12 mouse cellular contexts compared by ENCODE assay signal in genomic region chr14:21892341-21892659, GRCm38 (mm10). TPM values are rescaled to one million over a fixed set of nuclear protein-coding genes. Genes with fewer than 3 reads are reported as not detected.
DNase-seq lines count a peak whose midpoint lies in the region; ATAC-seq and TF ChIP-seq lines count a peak whose summit lies in the region.
"Had no signal": no experiment of that assay in that cellular context is flagged by ENCODE, and none has a peak within 500 bp of the region (broad histone marks: within the 10 kb centered on the region; RNA-seq: fewer than 3 reads in every experiment).

No protein-coding gene starts in this region.

- ATAC-seq in kidney, embryonic 14.5 days (ENCODE audit: low FRiP score, low TSS enrichment), result peak; percentile 58; the same call in 1 of the 2 replicates
- ATAC-seq in hindbrain, embryonic 14.5 days (ENCODE audit: low FRiP score), result peak; percentile 8; the same call in 1 of the 2 replicates
- ATAC-seq in limb, embryonic 12.5 days (ENCODE audit: insufficient number of reproducible peaks, insufficient read depth, low FRiP score, low TSS enrichment, low read depth), result no peak
- ATAC-seq in stomach, postnatal 0 days (ENCODE audit: low FRiP score, low TSS enrichment), result no peak
- ATAC-seq: forebrain, embryonic 15.5 days; midbrain, embryonic 15.5 days had no signal

- H3K4me2 ChIP-seq in kidney, embryonic 14.5 days (replicated peaks; ENCODE audit: low read depth, low read length), result peak overlapping the region; percentile 18; the same call in 1 of the 2 replicates
- no peak overlapping the region for H3K4me2 ChIP-seq in hindbrain, embryonic 14.5 days (replicated peaks)
- H3K4me2 ChIP-seq in limb, embryonic 12.5 days, result peak overlapping the region; percentile 41
- peak overlapping the region; percentile 6; the same call in 1 of the 2 replicates for H3K4me2 ChIP-seq in stomach, postnatal 0 days (replicated peaks; ENCODE audit: low read depth)
- H3K4me2 ChIP-seq: forebrain, embryonic 15.5 days; midbrain, embryonic 15.5 days had no signal

- no peak for TF ChIP-seq EP300 in stomach, postnatal 0 days (optimal IDR thresholded peaks at IDR 0.05)

- H3K27me3 ChIP-seq in kidney, embryonic 14.5 days (ENCODE audit: control insufficient read depth, insufficient read depth, low read length), result 0 out of 2 replicates have a peak, but pooled peaks cover 3% of the 10 kb centered on the region
- H3K27me3 ChIP-seq in hindbrain, embryonic 14.5 days (ENCODE audit: control insufficient read depth, insufficient read depth, low read length), result peaks cover 4% of the 10 kb centered on the region; the same call in 1 of the 2 replicates
- peaks cover 8% of the 10 kb centered on the region; the same call in 1 of the 2 replicates for H3K27me3 ChIP-seq in limb, embryonic 12.5 days
- H3K27me3 ChIP-seq in stomach, postnatal 0 days (ENCODE audit: control insufficient read depth, insufficient read depth, low read length), result no peaks in the 10 kb centered on the region
- H3K27me3 ChIP-seq: forebrain, embryonic 15.5 days; lung, embryonic 15.5 days; midbrain, embryonic 15.5 days had no signal

- peaks cover 8% of the 10 kb centered on the region; the same call in 1 of the 2 replicates for H3K4me1 ChIP-seq in kidney, embryonic 14.5 days (ENCODE audit: control insufficient read depth, insufficient read depth, low read length)
- peaks cover 6% of the 10 kb centered on the region for H3K4me1 ChIP-seq in hindbrain, embryonic 14.5 days (replicated peaks; ENCODE audit: control insufficient read depth, insufficient read depth, low read length)
- H3K4me1 ChIP-seq in limb, embryonic 12.5 days (replicated peaks), result peaks cover 8% of the 10 kb centered on the region
- no peaks in the 10 kb centered on the region for H3K4me1 ChIP-seq in stomach, postnatal 0 days (replicated peaks; ENCODE audit: control insufficient read depth, insufficient read depth)
- H3K4me1 ChIP-seq: forebrain, embryonic 15.5 days had no signal

- no peaks in the 10 kb centered on the region for H3K36me3 ChIP-seq in kidney, embryonic 14.5 days (ENCODE audit: control insufficient read depth, insufficient read depth, low read length)
- H3K36me3 ChIP-seq in hindbrain, embryonic 14.5 days (replicated peaks; ENCODE audit: control insufficient read depth, insufficient read depth), result no peaks in the 10 kb centered on the region
- H3K36me3 ChIP-seq in limb, embryonic 12.5 days, result no peaks in the 10 kb centered on the region
- no peaks in the 10 kb centered on the region for H3K36me3 ChIP-seq in stomach, postnatal 0 days (ENCODE audit: control insufficient read depth, insufficient read depth, low read length)
- H3K36me3 ChIP-seq: forebrain, embryonic 15.5 days; G1E; lung, embryonic 15.5 days; midbrain, embryonic 15.5 days had no signal

- 33% methylated on average over 6 of the region's 6 CpGs for WGBS in kidney, embryonic 14.5 days
- WGBS in hindbrain, embryonic 14.5 days, result 40% methylated on average over 6 of the region's 6 CpGs
- WGBS in limb, embryonic 12.5 days, result 21% methylated on average over 6 of the region's 6 CpGs
- WGBS in stomach, postnatal 0 days, result 57% methylated on average over 6 of the region's 6 CpGs

- no peaks in the 10 kb centered on the region; the same call in 1 of the 2 replicates for H3K9me3 ChIP-seq in kidney, embryonic 14.5 days (ENCODE audit: control insufficient read depth, low read length)
- H3K9me3 ChIP-seq in hindbrain, embryonic 14.5 days (ENCODE audit: control insufficient read depth, low read length), result no peaks in the 10 kb centered on the region
- peaks cover 3% of the 10 kb centered on the region; the same call in 1 of the 2 replicates for H3K9me3 ChIP-seq in limb, embryonic 12.5 days
- H3K9me3 ChIP-seq in stomach, postnatal 0 days (ENCODE audit: control insufficient read depth, low read length), result no peaks in the 10 kb centered on the region
- H3K9me3 ChIP-seq: forebrain, embryonic 15.5 days; G1E; lung, embryonic 15.5 days; midbrain, embryonic 15.5 days had no signal

- DNase-seq in kidney, adult 8-10 months, result no peak
- DNase-seq in hindbrain, embryonic 14.5 days (ENCODE audit: low spot score), result no peak
- no peak for DNase-seq in stomach, postnatal 0 days (ENCODE audit: low spot score)
- no peak for DNase-seq in layer of hippocampus, adult 9-10 months (ENCODE audit: low spot score)
- DNase-seq in lung, adult 18-20 months, result no peak
- DNase-seq: cerebellum, adult 8-10 months had no signal

- TF ChIP-seq CTCF in stomach, postnatal 0 days (IDR thresholded peaks at IDR 0.05; ENCODE audit: low read depth), result no peak

- H3K4me3 ChIP-seq in kidney, embryonic 14.5 days (ENCODE audit: low read length), result no peak overlapping the region
- H3K4me3 ChIP-seq in hindbrain, embryonic 14.5 days (replicated peaks; ENCODE audit: low read length), result no peak overlapping the region
- no peak overlapping the region for H3K4me3 ChIP-seq in limb, embryonic 12.5 days (replicated peaks)
- no peak overlapping the region for H3K4me3 ChIP-seq in stomach, postnatal 0 days (ENCODE audit: low read depth, low read length)
- H3K4me3 ChIP-seq: forebrain, embryonic 15.5 days; lung, embryonic 15.5 days; midbrain, embryonic 15.5 days had no signal

- H3K9ac ChIP-seq in kidney, embryonic 14.5 days (ENCODE audit: low read depth, low read length), result no peak overlapping the region
- H3K9ac ChIP-seq in hindbrain, embryonic 14.5 days, result no peak overlapping the region
- no peak overlapping the region for H3K9ac ChIP-seq in limb, embryonic 12.5 days (replicated peaks)
- no peak overlapping the region for H3K9ac ChIP-seq in stomach, postnatal 0 days (ENCODE audit: low read length)
- H3K9ac ChIP-seq: forebrain, embryonic 15.5 days; lung, embryonic 15.5 days; midbrain, embryonic 15.5 days had no signal

- 0 out of 2 replicates have a peak overlapping the region, but pooled peaks have one; percentile 7 for H3K27ac ChIP-seq in kidney, embryonic 14.5 days (ENCODE audit: low read depth, low read length)
- no peak overlapping the region for H3K27ac ChIP-seq in hindbrain, embryonic 14.5 days
- no peak overlapping the region for H3K27ac ChIP-seq in limb, embryonic 12.5 days
- H3K27ac ChIP-seq in stomach, postnatal 0 days (replicated peaks), result peak overlapping the region; percentile 9; the same call in 1 of the 2 replicates
- H3K27ac ChIP-seq: forebrain, embryonic 15.5 days; midbrain, embryonic 15.5 days had no signal

RNA-seq across cellular contexts. Expression of gene Comtd1, which starts 43.5 kb away (rescaled TPM):
- 24.1 and 27.3 TPM in 2 replicates for polyA plus RNA-seq in kidney, embryonic 14.5 days (2014; fragmentation: Nextera tagmentation; extraction: Ambion mirVana)
- polyA plus RNA-seq in hindbrain, embryonic 14.5 days (2014; fragmentation: Nextera tagmentation; extraction: Ambion mirVana), result 55.8 and 58.0 TPM in 2 replicates
- 22.5 and 24.2 TPM in 2 replicates for polyA plus RNA-seq in limb, embryonic 12.5 days (2016; fragmentation: Nextera tagmentation; extraction: Ambion mirVana)
- polyA plus RNA-seq in stomach, postnatal 0 days (2015; fragmentation: Nextera tagmentation; extraction: Ambion mirVana), result 39.2 and 45.8 TPM in 2 replicates

Comparison
In these comparisons a context has a peak if more than half of its experiments do, and no peak if none do; other contexts are left out.
1. ATAC-seq: peak in kidney, embryonic 14.5 days (single experiment) and hindbrain, embryonic 14.5 days (single experiment); none in limb, embryonic 12.5 days (single experiment) and stomach, postnatal 0 days (single experiment).
2. H3K27ac ChIP-seq: peak in kidney, embryonic 14.5 days (single experiment) and stomach, postnatal 0 days (single experiment); none in hindbrain, embryonic 14.5 days (single experiment) and limb, embryonic 12.5 days (single experiment).